Mouse (Mus musculus): ENCODE results near the gene Acsm2.

GRCm38 (mm10) chr7:119519654-119520053 lies 34.5 kb upstream of the Acsm2 start:
- peak; percentile 88 for TF ChIP-seq CTCF (IDR thresholded peaks at IDR 0.05; ENCODE audit: low read depth)
- TF ChIP-seq EP300 (IDR thresholded peaks at IDR 0.05; ENCODE audit: low read depth) = no peak

Data from liver, postnatal 0 days (tissue).